Mouse (Mus musculus): ENCODE data around the gene Sin3a.

The Sin3a gene

DNA sequence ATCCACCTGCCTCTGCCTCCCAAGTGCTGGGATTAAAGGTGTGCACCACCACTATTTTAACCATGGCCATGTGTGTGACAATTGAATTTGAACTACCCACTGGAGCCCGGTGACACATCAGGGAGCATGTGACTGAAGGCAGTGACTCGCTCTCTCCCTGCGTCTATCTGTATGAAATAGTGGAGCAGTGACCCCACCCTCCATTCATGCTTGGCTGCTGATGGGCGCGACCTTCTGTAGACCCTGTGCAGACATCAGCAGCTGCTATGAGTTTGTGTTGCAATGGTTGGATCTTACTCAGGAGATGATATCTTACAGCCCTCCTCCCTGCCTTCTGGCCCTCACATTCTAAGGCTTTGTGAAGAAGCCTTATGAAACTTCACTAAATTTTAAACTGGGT, 96.6 kb downstream of the Sin3a start:
- no peak for DNase-seq (ENCODE audit: low spot score)

All from lung, postnatal 25 days (tissue).